In genomic region chr17:46267511-46267910, GRCm38 (mm10) we compare ENCODE assay signal across 27 mouse cellular contexts. TPM values are rescaled to one million over a fixed set of nuclear protein-coding genes. Genes with fewer than 3 reads are reported as not detected.
DNase-seq lines count a peak whose midpoint lies in the region; ATAC-seq and TF ChIP-seq lines count a peak whose summit lies in the region.
"Had no signal": no experiment of that assay in that cellular context is flagged by ENCODE, and none has a peak within 500 bp of the region (broad histone marks: within the 10 kb centered on the region; RNA-seq: fewer than 3 reads in every experiment).

No protein-coding gene starts in this region.

- H3K36me3 ChIP-seq in heart, embryonic 13.5 days: peaks cover 83% of the 10 kb centered on the region
- peaks cover 92% of the 10 kb centered on the region for H3K36me3 ChIP-seq in E14TG2a.4 (ENCODE audit: insufficient read depth, low read length)
- H3K36me3 ChIP-seq in small intestine, adult 2 months (ENCODE audit: control insufficient read depth, insufficient read depth, low read length): peaks cover 43% of the 10 kb centered on the region
- H3K36me3 ChIP-seq in forebrain, embryonic 12.5 days (replicated peaks): peaks cover 73% of the 10 kb centered on the region

- TF ChIP-seq CTCF in E14TG2a.4 (conservative IDR thresholded peaks at IDR 0.05; ENCODE audit: low read length): no peak
- TF ChIP-seq CTCF in embryonic fibroblast, embryonic 13.5 days (IDR thresholded peaks at IDR 0.05; ENCODE audit: borderline replicate concordance, insufficient read depth, low read length): no peak
- TF ChIP-seq CTCF in small intestine, adult 2 months (IDR thresholded peaks at IDR 0.05; ENCODE audit: extremely low read depth, insufficient read length, insufficient replicate concordance, low read depth, low read length): no peak

- H3K4me2 ChIP-seq in heart, embryonic 13.5 days: no peak overlapping the region
- H3K4me2 ChIP-seq in forebrain, embryonic 12.5 days: no peak overlapping the region
- H3K4me2 ChIP-seq: hindbrain, embryonic 15.5 days; liver, embryonic 13.5 days; neural tube, embryonic 13.5 days; stomach, embryonic 15.5 days had no signal

- H3K9me3 ChIP-seq in heart, embryonic 13.5 days: no peaks in the 10 kb centered on the region
- no peaks in the 10 kb centered on the region for H3K9me3 ChIP-seq in E14TG2a.4 (ENCODE audit: low read length)
- no peaks in the 10 kb centered on the region for H3K9me3 ChIP-seq in forebrain, embryonic 12.5 days
- H3K9me3 ChIP-seq: heart, embryonic 10.5 days; hindbrain, embryonic 15.5 days; liver, embryonic 13.5 days; midbrain, embryonic 10.5 days; neural tube, embryonic 13.5 days; stomach, embryonic 15.5 days had no signal

- H3K27me3 ChIP-seq in heart, embryonic 13.5 days (replicated peaks): no peaks in the 10 kb centered on the region
- no peaks in the 10 kb centered on the region for H3K27me3 ChIP-seq in E14TG2a.4 (ENCODE audit: insufficient read depth, low read length)
- H3K27me3 ChIP-seq in small intestine, adult 2 months (ENCODE audit: control insufficient read depth, insufficient read depth, low read length): no peaks in the 10 kb centered on the region
- H3K27me3 ChIP-seq in forebrain, embryonic 12.5 days: no peaks in the 10 kb centered on the region
- H3K27me3 ChIP-seq: hindbrain, embryonic 15.5 days; liver, embryonic 13.5 days; neural tube, embryonic 13.5 days; stomach, embryonic 15.5 days had no signal

- ATAC-seq in heart, embryonic 13.5 days (ENCODE audit: extremely low read depth, insufficient number of reproducible peaks, low FRiP score, low TSS enrichment): no peak
- no peak for ATAC-seq in forebrain, embryonic 12.5 days (ENCODE audit: low FRiP score)
- ATAC-seq: forebrain, embryonic 14.5 days; midbrain, embryonic 16.5 days had no signal

- peak overlapping the region; percentile 3; the same call in 1 of the 2 replicates for H3K9ac ChIP-seq in heart, embryonic 13.5 days
- H3K9ac ChIP-seq in forebrain, embryonic 12.5 days: no peak overlapping the region
- H3K9ac ChIP-seq: hindbrain, embryonic 15.5 days; liver, embryonic 13.5 days; neural tube, embryonic 13.5 days; stomach, embryonic 15.5 days had no signal

- H3K4me3 ChIP-seq in heart, embryonic 13.5 days: no peak overlapping the region
- 0 out of 2 replicates have a peak overlapping the region, but pooled peaks have one; percentile 20 for H3K4me3 ChIP-seq in E14TG2a.4 (replicated peaks; ENCODE audit: low read length)
- H3K4me3 ChIP-seq in embryonic fibroblast, embryonic 13.5 days (ENCODE audit: insufficient read depth, low read length): no peak overlapping the region
- H3K4me3 ChIP-seq in small intestine, adult 2 months (ENCODE audit: low read depth, low read length): peak overlapping the region; percentile 42
- H3K4me3 ChIP-seq in forebrain, embryonic 12.5 days (replicated peaks): no peak overlapping the region
- H3K4me3 ChIP-seq: heart, embryonic 10.5 days; hindbrain, embryonic 15.5 days; liver, embryonic 13.5 days; midbrain, embryonic 10.5 days; myocyte; neural tube, embryonic 13.5 days; stomach, embryonic 15.5 days had no signal

- no peak for TF ChIP-seq POLR2A in embryonic fibroblast, embryonic 13.5 days (IDR thresholded peaks at IDR 0.05; ENCODE audit: low read depth, low read length)
- no peak for TF ChIP-seq POLR2A in small intestine, adult 2 months (IDR thresholded peaks at IDR 0.05; ENCODE audit: low read depth, low read length)

- no peak overlapping the region for H3K27ac ChIP-seq in heart, embryonic 13.5 days (replicated peaks)
- peak overlapping the region; percentile 54 for H3K27ac ChIP-seq in embryonic fibroblast, embryonic 13.5 days (ENCODE audit: insufficient read depth, low read length)
- peak overlapping the region; percentile 91 for H3K27ac ChIP-seq in small intestine, adult 2 months (ENCODE audit: insufficient read depth, low read depth, low read length)
- H3K27ac ChIP-seq in forebrain, embryonic 12.5 days: no peak overlapping the region
- H3K27ac ChIP-seq: heart, embryonic 10.5 days; hindbrain, embryonic 15.5 days; kidney, postnatal 0 days; liver, embryonic 13.5 days; macrophage; midbrain, embryonic 10.5 days; neural tube, embryonic 13.5 days had no signal

- no peak for DNase-seq in heart, adult 18-20 months
- no peak for DNase-seq in thymus, adult 18-20 months
- DNase-seq: adrenal gland, adult 2 months; cerebellum, adult 11 months; gastrocnemius, postnatal 14 days; kidney, adult 11 months; liver, embryonic 13.5 days; lung, adult 2 months; right cerebral cortex, postnatal 4 days had no signal

- WGBS in heart, embryonic 13.5 days: 74% methylated on average over 7 of the region's 7 CpGs
- 63% methylated on average over 7 of the region's 7 CpGs for WGBS in small intestine, adult 2 months
- 83% methylated on average over 7 of the region's 7 CpGs for WGBS in forebrain, embryonic 12.5 days

- peaks cover 41% of the 10 kb centered on the region for H3K4me1 ChIP-seq in heart, embryonic 13.5 days
- H3K4me1 ChIP-seq in E14TG2a.4 (replicated peaks; ENCODE audit: low read depth, low read length): peaks cover 77% of the 10 kb centered on the region
- H3K4me1 ChIP-seq in embryonic fibroblast, embryonic 13.5 days (ENCODE audit: control insufficient read depth, insufficient read depth, low read length): peaks cover 36% of the 10 kb centered on the region
- peaks cover 34% of the 10 kb centered on the region for H3K4me1 ChIP-seq in small intestine, adult 2 months (ENCODE audit: control insufficient read depth, insufficient read depth, insufficient read length, low read length)
- H3K4me1 ChIP-seq in forebrain, embryonic 12.5 days: no peaks in the 10 kb centered on the region
- H3K4me1 ChIP-seq: hindbrain, embryonic 15.5 days; neural tube, embryonic 13.5 days had no signal

RNA-seq across cellular contexts. Expression of gene Lrrc73, which starts 14.2 kb away (rescaled TPM):
- polyA plus RNA-seq in heart, embryonic 13.5 days (2015; fragmentation: Nextera tagmentation; extraction: Ambion mirVana): 0.59 and 0.88 TPM in 2 replicates
- under 1 TPM; 0.18 to 0.37 TPM for total RNA-seq in heart, adult 18-20 months (2021)
- polyA plus RNA-seq in embryonic fibroblast, embryonic 13.5 days (2011; ENCODE audit: insufficient read length, low read depth, missing spikeins): 1.6 and 3.5 TPM in 2 replicates
- polyA plus RNA-seq in small intestine, adult 2 months (2012; rRNA removed): 1.9 and 2.8 TPM in 2 replicates
- 3.0 and 3.2 TPM in 2 replicates for polyA plus RNA-seq in forebrain, embryonic 12.5 days (2016; fragmentation: Nextera tagmentation; extraction: Ambion mirVana)
- total RNA-seq: common myeloid progenitor, adult 5-6 weeks; hematopoietic stem cell, adult 5-6 weeks had no signal
- polyA plus RNA-seq: macrophage had no signal

RNA-seq across cellular contexts. Expression of gene Tjap1, which starts 15.3 kb away (rescaled TPM):
- 35.7 and 37.1 TPM in 2 replicates for polyA plus RNA-seq in heart, embryonic 13.5 days (2015; fragmentation: Nextera tagmentation; extraction: Ambion mirVana)
- total RNA-seq in heart, adult 18-20 months (2021): 10 to 100 TPM; 29.7 to 29.9 TPM
- polyA plus RNA-seq in embryonic fibroblast, embryonic 13.5 days (2011; ENCODE audit: insufficient read length, low read depth, missing spikeins): 60.8 and 63.2 TPM in 2 replicates
- 43.4 and 89.2 TPM in 2 replicates for polyA plus RNA-seq in small intestine, adult 2 months (2012; rRNA removed)
- polyA plus RNA-seq in forebrain, embryonic 12.5 days (2016; fragmentation: Nextera tagmentation; extraction: Ambion mirVana): 56.0 and 58.4 TPM in 2 replicates

RNA-seq across cellular contexts. Expression of gene Yipf3, which starts 19.6 kb away (rescaled TPM):
- 80.3 and 83.1 TPM in 2 replicates for polyA plus RNA-seq in heart, embryonic 13.5 days (2015; fragmentation: Nextera tagmentation; extraction: Ambion mirVana)
- 10 to 100 TPM; 73.6 to 77.5 TPM for total RNA-seq in heart, adult 18-20 months (2021)
- polyA plus RNA-seq in embryonic fibroblast, embryonic 13.5 days (2011; ENCODE audit: insufficient read length, low read depth, missing spikeins): 114 and 133 TPM in 2 replicates
- 120 and 305 TPM in 2 replicates for polyA plus RNA-seq in small intestine, adult 2 months (2012; rRNA removed)
- 58.9 and 61.6 TPM in 2 replicates for polyA plus RNA-seq in forebrain, embryonic 12.5 days (2016; fragmentation: Nextera tagmentation; extraction: Ambion mirVana)

RNA-seq across cellular contexts. Expression of gene Polr1c, which starts 19.7 kb away (rescaled TPM):
- polyA plus RNA-seq in heart, embryonic 13.5 days (2015; fragmentation: Nextera tagmentation; extraction: Ambion mirVana): 46.8 and 48.4 TPM in 2 replicates
- total RNA-seq in heart, adult 18-20 months (2021): 10 to 100 TPM; 24.5 to 27.2 TPM
- 61.1 and 63.6 TPM in 2 replicates for polyA plus RNA-seq in embryonic fibroblast, embryonic 13.5 days (2011; ENCODE audit: insufficient read length, low read depth, missing spikeins)
- polyA plus RNA-seq in small intestine, adult 2 months (2012; rRNA removed): 16.2 and 24.6 TPM in 2 replicates
- polyA plus RNA-seq in forebrain, embryonic 12.5 days (2016; fragmentation: Nextera tagmentation; extraction: Ambion mirVana): 96.2 and 102 TPM in 2 replicates

RNA-seq across cellular contexts. Expression of gene Dlk2, which starts 29.7 kb away (rescaled TPM):
- 0.35 and 0.47 TPM in 2 replicates for polyA plus RNA-seq in heart, embryonic 13.5 days (2015; fragmentation: Nextera tagmentation; extraction: Ambion mirVana)
- total RNA-seq in heart, adult 18-20 months (2021): under 1 TPM; 0.20 to 0.21 TPM
- 2.6 and 3.3 TPM in 2 replicates for polyA plus RNA-seq in embryonic fibroblast, embryonic 13.5 days (2011; ENCODE audit: insufficient read length, low read depth, missing spikeins)
- 0.27 and 1.0 TPM in 2 replicates for polyA plus RNA-seq in small intestine, adult 2 months (2012; rRNA removed)
- polyA plus RNA-seq in forebrain, embryonic 12.5 days (2016; fragmentation: Nextera tagmentation; extraction: Ambion mirVana): 1.5 and 2.0 TPM in 2 replicates
- total RNA-seq: hematopoietic stem cell, adult 5-6 weeks; MEL had no signal
- polyA plus RNA-seq: macrophage had no signal

Comparison
In these comparisons a context has a peak if more than half of its experiments do, and no peak if none do; other contexts are left out.
1. H3K27ac ChIP-seq: peak in embryonic fibroblast, embryonic 13.5 days (single experiment) and small intestine, adult 2 months (single experiment); none in heart, embryonic 13.5 days (single experiment) and forebrain, embryonic 12.5 days (single experiment).
2. H3K4me3 ChIP-seq: peak in E14TG2a.4 (single experiment) and small intestine, adult 2 months (single experiment); none in heart, embryonic 13.5 days (single experiment), embryonic fibroblast, embryonic 13.5 days (single experiment) and forebrain, embryonic 12.5 days (single experiment).